Mouse (Mus musculus) lung, postnatal 0 days (tissue): ENCODE data around the gene Ptpn4.

Experiments
- CTCF ChIP-seq: IDR thresholded peaks from 2 replicates; pipeline ENCODE4 v1.5.1; 2016; ENCODE audit warnings: antibody characterized with exemption, mild to moderate bottlenecking
- EP300 ChIP-seq: IDR thresholded peaks from 2 replicates; pipeline ENCODE4 v1.6.1; 2016; ENCODE audit warnings: antibody characterized with exemption, mild to moderate bottlenecking, control low read depth

- TF ChIP-seq EP300 (no peak), CTCF (no peak)
Observed at GRCm38 (mm10) chr1:119640006-119640405, 197.4 kb downstream of the Ptpn4 start.
